Mouse (Mus musculus): ENCODE measurements at regions not wholly inside any gene's neighbourhood (a gene's known extent, or its start where the extent isn't known, plus 50 kb on each side); places are given as distances from the start of the nearest gene placed in this dataset.
A peak's percentile ranks its signal among the peaks of the same experiment; 100 is the strongest.

GRCm38 (mm10) chr17:83287381-83288142, 63.2 kb upstream of the Eml4 start:
- Histone ChIP-seq H3K27me3 (ENCODE audit: control insufficient read depth, insufficient read depth, low read length) (no peaks in the 10 kb centered on the region), H3K4me3 (peak overlapping the region; percentile 21; the same call in 1 of the 2 replicates), H3K79me2 (replicated peaks; ENCODE audit: control insufficient read depth, insufficient read depth, low read length) (no peaks in the 10 kb centered on the region), H3K9ac (ENCODE audit: low read depth, low read length) (no peak overlapping the region), H3K36me3 (ENCODE audit: control insufficient read depth, insufficient read depth, low read length) (no peaks in the 10 kb centered on the region), H3K27ac (no peak overlapping the region), H3K4me1 (ENCODE audit: control insufficient read depth, insufficient read depth, low read length) (0 out of 2 replicates have a peak, but pooled peaks cover 2% of the 10 kb centered on the region)
- 55% methylated on average over 6 of the region's 6 CpGs for WGBS
- TF ChIP-seq CTCF (IDR thresholded peaks at IDR 0.05) (no peak), POLR2A (IDR thresholded peaks at IDR 0.05; ENCODE audit: insufficient read depth, low read depth, low read length) (no peak), EP300 (IDR thresholded peaks at IDR 0.05; ENCODE audit: insufficient read depth, low read depth, low read length) (no peak)
- no peak for DNase-seq
- intact Hi-C loops (cut with DNase I) = no loop called here

DNA sequence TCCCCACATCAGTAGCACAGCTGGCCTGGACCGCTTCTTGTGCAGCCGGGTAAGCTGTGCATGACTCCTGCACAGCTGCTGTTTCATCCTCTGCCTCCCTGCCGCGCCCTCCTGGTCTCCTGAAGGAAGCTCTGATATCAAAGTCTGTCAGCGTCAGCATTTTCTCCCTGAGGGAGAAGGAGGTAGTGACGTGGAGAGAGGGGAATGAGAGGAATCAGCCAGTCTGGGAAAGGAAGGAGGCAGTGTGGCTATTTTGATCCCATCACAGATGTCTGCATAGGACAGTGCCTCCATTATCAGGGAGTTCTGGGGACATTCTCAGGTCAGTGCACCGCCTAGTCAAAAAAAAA, 62.6 kb upstream of the Eml4 start:
- Histone ChIP-seq H3K4me1 (ENCODE audit: control insufficient read depth, insufficient read depth, low read length) (0 out of 2 replicates have a peak, but pooled peaks cover 2% of the 10 kb centered on the region), H3K27me3 (ENCODE audit: control insufficient read depth, insufficient read depth, low read length) (no peaks in the 10 kb centered on the region), H3K27ac (no peak overlapping the region), H3K36me3 (ENCODE audit: control insufficient read depth, insufficient read depth, low read length) (no peaks in the 10 kb centered on the region), H3K9ac (ENCODE audit: low read depth, low read length) (no peak overlapping the region), H3K79me2 (replicated peaks; ENCODE audit: control insufficient read depth, insufficient read depth, low read length) (no peaks in the 10 kb centered on the region), H3K4me3 (peak overlapping the region; percentile 21; the same call in 1 of the 2 replicates)
- intact Hi-C loops (cut with DNase I) = no loop called here
- peak; percentile 52 to 55 for DNase-seq
- 16% methylated on average over 7 of the region's 7 CpGs for WGBS
- TF ChIP-seq CTCF (IDR thresholded peaks at IDR 0.05) (no peak), POLR2A (IDR thresholded peaks at IDR 0.05; ENCODE audit: insufficient read depth, low read depth, low read length) (no peak), EP300 (IDR thresholded peaks at IDR 0.05; ENCODE audit: insufficient read depth, low read depth, low read length) (no peak)

DNA sequence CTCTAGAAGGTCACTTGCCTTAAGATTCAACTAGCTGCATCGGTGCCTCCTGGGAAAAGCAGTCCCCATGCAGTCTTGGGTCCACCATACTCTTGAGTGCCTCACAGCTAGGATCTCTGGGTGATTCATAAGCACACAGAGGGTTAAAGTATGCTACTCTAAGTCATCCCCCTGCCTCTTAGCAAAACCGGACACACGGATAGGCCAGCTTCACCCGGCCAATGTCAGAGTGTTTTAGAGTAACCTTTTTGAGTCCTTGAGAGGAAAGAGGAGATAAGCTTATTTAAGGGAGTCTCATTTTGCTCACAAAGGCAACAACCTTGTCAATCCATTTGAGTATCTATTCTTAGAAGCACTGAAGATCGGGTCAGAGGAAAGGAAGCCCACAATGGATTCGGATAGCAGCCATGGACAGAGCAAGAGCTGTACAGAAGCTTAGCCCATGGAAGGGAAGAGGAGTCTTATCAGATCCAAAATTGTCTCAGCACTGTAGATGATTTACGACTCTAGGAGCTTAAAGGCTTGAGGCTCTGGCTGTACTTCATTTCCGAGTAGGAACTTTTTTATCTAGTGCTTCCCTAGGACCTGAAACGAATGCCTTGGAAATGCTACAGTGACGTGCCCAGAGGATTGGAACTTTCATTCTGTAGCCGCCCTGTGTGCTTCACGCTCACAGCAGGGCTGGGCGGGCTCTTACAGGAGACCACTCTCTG, 55.0 kb upstream of the Eml4 start:
- intact Hi-C loops (cut with DNase I) = no loop called here
- no peak for DNase-seq
- no peak for TF ChIP-seq CTCF (IDR thresholded peaks at IDR 0.05)
- no peaks in the 10 kb centered on the region for H3K4me1 ChIP-seq (ENCODE audit: control insufficient read depth, insufficient read depth, low read length)
- no peaks in the 10 kb centered on the region for H3K79me2 ChIP-seq (replicated peaks; ENCODE audit: control insufficient read depth, insufficient read depth, low read length)
- 0 out of 2 replicates have a peak overlapping the region, but pooled peaks have one; percentile 12 for H3K4me3 ChIP-seq
- no peak overlapping the region for H3K9ac ChIP-seq (ENCODE audit: low read depth, low read length)
- no peaks in the 10 kb centered on the region for H3K36me3 ChIP-seq (ENCODE audit: control insufficient read depth, insufficient read depth, low read length)
- 44% methylated on average over 13 of the region's 13 CpGs for WGBS
- no peaks in the 10 kb centered on the region for H3K27me3 ChIP-seq (ENCODE audit: control insufficient read depth, insufficient read depth, low read length)
- no peak overlapping the region for H3K27ac ChIP-seq

- Histone ChIP-seq H3K27ac (no peak overlapping the region), H3K27me3 (ENCODE audit: control insufficient read depth, insufficient read depth, low read length) (no peaks in the 10 kb centered on the region), H3K4me1 (ENCODE audit: control insufficient read depth, insufficient read depth, low read length) (no peaks in the 10 kb centered on the region), H3K36me3 (ENCODE audit: control insufficient read depth, insufficient read depth, low read length) (no peaks in the 10 kb centered on the region), H3K9ac (ENCODE audit: low read depth, low read length) (no peak overlapping the region), H3K4me3 (no peak overlapping the region), H3K79me2 (replicated peaks; ENCODE audit: control insufficient read depth, insufficient read depth, low read length) (no peaks in the 10 kb centered on the region)
- TF ChIP-seq EP300 (IDR thresholded peaks at IDR 0.05; ENCODE audit: insufficient read depth, low read depth, low read length) (no peak), POLR2A (IDR thresholded peaks at IDR 0.05; ENCODE audit: insufficient read depth, low read depth, low read length) (no peak), CTCF (IDR thresholded peaks at IDR 0.05) (no peak)
- DNase-seq = no peak
- intact Hi-C loops (cut with DNase I) = no loop called here
- 75% methylated on average over 6 of the region's 6 CpGs for WGBS
These were observed 53.2 kb upstream of the Eml4 start for GRCm38 (mm10) chr17:83297379-83298121.

Data from heart, adult 2 months (tissue).